ENCODE assay signal across 35 mouse cellular contexts in genomic region chrX:152320535-152320934, GRCm38 (mm10). TPM values are rescaled to one million over a fixed set of nuclear protein-coding genes. Genes with fewer than 3 reads are reported as not detected.
"Had no signal": no experiment of that assay in that cellular context is flagged by ENCODE, and none has a peak within 500 bp of the region (broad histone marks: within the 10 kb centered on the region; RNA-seq: fewer than 3 reads in every experiment).

No protein-coding gene starts in this region.

- H3K4me2 ChIP-seq: heart, embryonic 11.5 days; heart, embryonic 12.5 days; heart, embryonic 13.5 days; heart, embryonic 15.5 days; hindbrain, embryonic 12.5 days; hindbrain, embryonic 13.5 days; hindbrain, embryonic 15.5 days; intestine, embryonic 15.5 days; kidney, embryonic 15.5 days had no signal

- H3K4me3 ChIP-seq: heart, embryonic 10.5 days; heart, embryonic 12.5 days; heart, embryonic 13.5 days; heart, embryonic 15.5 days; hindbrain, embryonic 10.5 days; hindbrain, embryonic 12.5 days; hindbrain, embryonic 13.5 days; hindbrain, embryonic 15.5 days; intestine, embryonic 15.5 days; kidney, embryonic 15.5 days; layer of hippocampus, adult 2 months; left cerebral cortex, adult 2 months had no signal

- H3K9me3 ChIP-seq: heart, embryonic 10.5 days; heart, embryonic 12.5 days; heart, embryonic 13.5 days; heart, embryonic 15.5 days; hindbrain, embryonic 10.5 days; hindbrain, embryonic 12.5 days; hindbrain, embryonic 13.5 days; hindbrain, embryonic 15.5 days; intestine, embryonic 15.5 days; kidney, embryonic 15.5 days had no signal

- H3K27ac ChIP-seq: heart, embryonic 10.5 days; heart, embryonic 13.5 days; heart, embryonic 15.5 days; hindbrain, embryonic 10.5 days; hindbrain, embryonic 12.5 days; hindbrain, embryonic 13.5 days; hindbrain, embryonic 15.5 days; hindbrain, postnatal 0 days; intestine, embryonic 15.5 days; kidney, embryonic 15.5 days; kidney, postnatal 0 days; layer of hippocampus, adult 2 months; left cerebral cortex, adult 2 months had no signal

- H3K36me3 ChIP-seq: heart, embryonic 10.5 days; heart, embryonic 12.5 days; heart, embryonic 13.5 days; heart, embryonic 15.5 days; hindbrain, embryonic 12.5 days; hindbrain, embryonic 13.5 days; intestine, embryonic 15.5 days had no signal

- H3K9ac ChIP-seq: heart, embryonic 12.5 days; heart, embryonic 13.5 days; heart, embryonic 15.5 days; hindbrain, embryonic 12.5 days; hindbrain, embryonic 13.5 days; hindbrain, embryonic 15.5 days; intestine, embryonic 15.5 days; kidney, embryonic 15.5 days had no signal

- H3K27me3 ChIP-seq: intestine, embryonic 15.5 days had no signal

- ATAC-seq: hindbrain, embryonic 16.5 days; hindbrain, postnatal 0 days; inflammation-experienced regulatory T-cells, adult 6 months; intestine, embryonic 15.5 days; intestine, embryonic 16.5 days; intestine, postnatal 0 days had no signal

- DNase-seq: heart, postnatal 10 days; heart, postnatal 14 days; heart, postnatal 36 days; heart, postnatal 4 days; kidney, adult 18-20 months; kidney, adult 2 months; kidney, adult 8-10 months; kidney, adult 9 months; kidney, postnatal 10 days; kidney, postnatal 14 days; kidney, postnatal 25 days; kidney, postnatal 36 days; kidney, postnatal 4 days; layer of hippocampus, adult 9-11 months; layer of hippocampus, postnatal 36 days had no signal

- H3K4me1 ChIP-seq: heart, embryonic 10.5 days; heart, embryonic 12.5 days; heart, embryonic 13.5 days; heart, embryonic 15.5 days; hindbrain, embryonic 10.5 days; hindbrain, embryonic 12.5 days; hindbrain, embryonic 13.5 days; hindbrain, embryonic 15.5 days; intestine, embryonic 15.5 days; kidney, embryonic 15.5 days had no signal

RNA-seq across cellular contexts. Expression of gene Gpr173, which starts 48.0 kb away (rescaled TPM):
- total RNA-seq: hematopoietic stem cell, adult 5-6 weeks had no signal
- polyA plus RNA-seq: inflammation-experienced regulatory T-cells, adult 6 months had no signal
